Mouse (Mus musculus): Measurements from ENCODE around the gene Pla2r1.
A peak's percentile ranks its signal among the peaks of the same experiment; 100 is the strongest.

Gene Pla2r1

GRCm38 (mm10) chr2:60407387-60407786 is 145.7 kb downstream of the Pla2r1 start:
- Histone ChIP-seq H3K9me3 (ENCODE audit: low read length) (no peaks in the 10 kb centered on the region), H3K36me3 (ENCODE audit: insufficient read depth, low read length) (no peaks in the 10 kb centered on the region), H3K4me3 (replicated peaks; ENCODE audit: low read length) (no peak overlapping the region), H3K4me1 (replicated peaks; ENCODE audit: low read depth, low read length) (peaks cover 94% of the 10 kb centered on the region), H3K27me3 (ENCODE audit: insufficient read depth, low read length) (no peaks in the 10 kb centered on the region)
- TF ChIP-seq NANOG (IDR thresholded peaks at IDR 0.05; ENCODE audit: borderline replicate concordance, low read length) (no peak), CTCF (conservative IDR thresholded peaks at IDR 0.05; ENCODE audit: low read length) (no peak), POU5F1 (IDR thresholded peaks at IDR 0.05; ENCODE audit: borderline replicate concordance, low read length) (no peak)

GRCm38 (mm10) chr2:60405431-60405830 is 147.7 kb downstream of the Pla2r1 start:
- Histone ChIP-seq H3K4me1 (replicated peaks; ENCODE audit: low read depth, low read length) (peaks cover 75% of the 10 kb centered on the region), H3K27me3 (ENCODE audit: insufficient read depth, low read length) (no peaks in the 10 kb centered on the region), H3K4me3 (replicated peaks; ENCODE audit: low read length) (no peak overlapping the region), H3K36me3 (ENCODE audit: insufficient read depth, low read length) (no peaks in the 10 kb centered on the region), H3K9me3 (ENCODE audit: low read length) (no peaks in the 10 kb centered on the region)
- no peak for TF ChIP-seq NANOG (IDR thresholded peaks at IDR 0.05; ENCODE audit: borderline replicate concordance, low read length)
- TF ChIP-seq CTCF (conservative IDR thresholded peaks at IDR 0.05; ENCODE audit: low read length) = no peak
- TF ChIP-seq POU5F1 (IDR thresholded peaks at IDR 0.05; ENCODE audit: borderline replicate concordance, low read length) = no peak

DNA sequence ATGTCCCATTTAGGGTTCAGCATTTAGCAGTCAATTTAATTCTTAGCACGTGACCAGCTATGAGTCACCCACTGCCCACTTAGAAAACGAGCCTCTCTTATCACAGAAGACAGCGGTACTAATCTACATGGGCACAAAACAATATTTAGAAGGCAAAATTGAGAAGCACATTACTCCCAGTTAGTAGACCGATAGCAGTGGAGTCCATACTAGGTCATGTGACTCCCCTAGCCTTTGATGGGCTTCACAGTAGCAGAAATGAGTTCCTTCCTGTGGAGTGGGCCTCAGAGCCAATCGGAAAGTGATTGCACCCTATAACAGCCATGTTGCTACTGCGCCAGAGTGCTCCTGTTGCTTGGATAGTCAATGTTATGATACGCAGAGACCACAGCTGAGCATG is 148.3 kb downstream of the Pla2r1 start:
- H3K9me3 ChIP-seq (ENCODE audit: low read length) = no peaks in the 10 kb centered on the region
- H3K4me3 ChIP-seq (replicated peaks; ENCODE audit: low read length) = no peak overlapping the region
- no peaks in the 10 kb centered on the region for H3K36me3 ChIP-seq (ENCODE audit: insufficient read depth, low read length)
- H3K27me3 ChIP-seq (ENCODE audit: insufficient read depth, low read length) = no peaks in the 10 kb centered on the region
- peaks cover 68% of the 10 kb centered on the region for H3K4me1 ChIP-seq (replicated peaks; ENCODE audit: low read depth, low read length)
- TF ChIP-seq NANOG (IDR thresholded peaks at IDR 0.05; ENCODE audit: borderline replicate concordance, low read length) = no peak
- TF ChIP-seq CTCF (conservative IDR thresholded peaks at IDR 0.05; ENCODE audit: low read length) = no peak
- TF ChIP-seq POU5F1 (IDR thresholded peaks at IDR 0.05; ENCODE audit: borderline replicate concordance, low read length) = no peak

DNA sequence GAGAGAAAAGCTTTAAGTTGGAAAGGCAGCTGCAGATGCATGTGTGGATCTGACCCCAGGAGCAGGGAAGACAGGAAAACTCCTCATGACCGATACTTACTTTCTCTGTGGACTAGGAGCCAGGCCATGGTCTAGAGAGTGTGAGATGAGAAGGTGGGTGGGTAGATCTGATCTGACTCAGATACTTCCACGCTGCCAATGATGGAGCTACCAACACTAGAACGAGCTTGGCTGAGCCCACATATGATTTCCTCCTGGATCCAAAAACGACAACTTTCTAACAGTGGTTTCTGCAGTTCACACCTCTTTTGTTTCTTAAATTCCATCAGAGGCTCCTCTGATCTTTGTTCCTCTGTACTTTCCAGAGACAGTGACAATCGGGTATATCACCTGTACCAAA is 151.4 kb downstream of the Pla2r1 start:
- H3K4me1 ChIP-seq (replicated peaks; ENCODE audit: low read depth, low read length) = peaks cover 39% of the 10 kb centered on the region
- no peaks in the 10 kb centered on the region for H3K27me3 ChIP-seq (ENCODE audit: insufficient read depth, low read length)
- H3K9me3 ChIP-seq (ENCODE audit: low read length) = no peaks in the 10 kb centered on the region
- H3K4me3 ChIP-seq (replicated peaks; ENCODE audit: low read length) = no peak overlapping the region
- no peak for TF ChIP-seq NANOG (IDR thresholded peaks at IDR 0.05; ENCODE audit: borderline replicate concordance, low read length)
- no peak for TF ChIP-seq CTCF (conservative IDR thresholded peaks at IDR 0.05; ENCODE audit: low read length)
- no peak for TF ChIP-seq POU5F1 (IDR thresholded peaks at IDR 0.05; ENCODE audit: borderline replicate concordance, low read length)
- no peaks in the 10 kb centered on the region for H3K36me3 ChIP-seq (ENCODE audit: insufficient read depth, low read length)

DNA sequence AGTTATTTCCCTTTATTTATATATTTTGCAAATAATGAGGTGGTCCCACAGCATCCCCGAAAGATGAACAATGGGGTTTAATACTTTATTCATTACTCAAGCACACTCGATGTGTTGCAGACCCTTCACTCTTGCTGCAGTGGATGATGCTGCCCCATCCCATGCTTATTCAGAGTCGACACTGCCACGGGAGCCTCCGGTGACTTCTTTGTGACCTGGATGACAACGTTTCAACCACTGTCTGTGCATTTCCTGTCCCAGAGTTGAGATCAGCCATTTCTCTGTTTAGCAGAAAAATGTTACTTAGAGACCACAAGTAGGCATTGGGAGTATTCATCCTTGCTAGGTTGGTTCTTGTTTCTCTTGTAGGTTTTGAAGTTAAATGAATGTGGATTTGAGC is 159.3 kb downstream of the Pla2r1 start:
- no peak overlapping the region for H3K4me3 ChIP-seq (replicated peaks; ENCODE audit: low read length)
- peaks cover 15% of the 10 kb centered on the region for H3K4me1 ChIP-seq (replicated peaks; ENCODE audit: low read depth, low read length)
- H3K36me3 ChIP-seq (ENCODE audit: insufficient read depth, low read length) = no peaks in the 10 kb centered on the region
- no peaks in the 10 kb centered on the region for H3K9me3 ChIP-seq (ENCODE audit: low read length)
- TF ChIP-seq CTCF (conservative IDR thresholded peaks at IDR 0.05; ENCODE audit: low read length) (no peak), NANOG (IDR thresholded peaks at IDR 0.05; ENCODE audit: borderline replicate concordance, low read length) (no peak), POU5F1 (IDR thresholded peaks at IDR 0.05; ENCODE audit: borderline replicate concordance, low read length) (no peak)
- H3K27me3 ChIP-seq (ENCODE audit: insufficient read depth, low read length) = no peaks in the 10 kb centered on the region

GRCm38 (mm10) chr2:60392286-60392685 is 160.8 kb downstream of the Pla2r1 start:
- Histone ChIP-seq H3K27me3 (ENCODE audit: insufficient read depth, low read length) (no peaks in the 10 kb centered on the region), H3K36me3 (ENCODE audit: insufficient read depth, low read length) (no peaks in the 10 kb centered on the region), H3K4me3 (replicated peaks; ENCODE audit: low read length) (no peak overlapping the region), H3K4me1 (replicated peaks; ENCODE audit: low read depth, low read length) (peaks cover 15% of the 10 kb centered on the region), H3K9me3 (ENCODE audit: low read length) (no peaks in the 10 kb centered on the region)
- TF ChIP-seq POU5F1 (IDR thresholded peaks at IDR 0.05; ENCODE audit: borderline replicate concordance, low read length) (no peak), CTCF (conservative IDR thresholded peaks at IDR 0.05; ENCODE audit: low read length) (no peak), NANOG (IDR thresholded peaks at IDR 0.05; ENCODE audit: borderline replicate concordance, low read length) (no peak)

DNA sequence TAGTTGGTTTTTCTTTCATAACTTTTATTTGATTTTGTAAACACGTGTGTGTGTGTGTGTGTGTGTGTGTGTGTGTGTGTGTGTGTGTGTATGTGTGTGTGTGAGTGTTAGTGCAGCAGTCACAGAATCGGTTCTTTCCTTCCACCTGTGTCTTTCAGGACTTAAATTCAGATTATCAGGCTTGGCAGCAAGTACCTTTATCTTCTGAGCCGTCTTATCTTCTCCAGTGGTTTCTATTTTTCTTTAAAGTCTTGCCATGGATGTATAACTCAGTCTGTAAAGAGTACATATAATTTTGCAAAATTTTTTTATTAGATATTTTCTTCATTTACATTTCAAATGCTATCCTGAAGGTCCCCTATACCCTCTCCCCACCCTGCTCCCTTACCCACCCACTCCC is 165.7 kb downstream of the Pla2r1 start:
- no peak overlapping the region for H3K4me3 ChIP-seq (replicated peaks; ENCODE audit: low read length)
- TF ChIP-seq CTCF (conservative IDR thresholded peaks at IDR 0.05; ENCODE audit: low read length) (no peak), NANOG (IDR thresholded peaks at IDR 0.05; ENCODE audit: borderline replicate concordance, low read length) (no peak), POU5F1 (IDR thresholded peaks at IDR 0.05; ENCODE audit: borderline replicate concordance, low read length) (no peak)
- H3K9me3 ChIP-seq (ENCODE audit: low read length) = no peaks in the 10 kb centered on the region
- no peaks in the 10 kb centered on the region for H3K36me3 ChIP-seq (ENCODE audit: insufficient read depth, low read length)
- peaks cover 39% of the 10 kb centered on the region for H3K4me1 ChIP-seq (replicated peaks; ENCODE audit: low read depth, low read length)
- H3K27me3 ChIP-seq (ENCODE audit: insufficient read depth, low read length) = 0 out of 2 replicates have a peak, but pooled peaks cover 4% of the 10 kb centered on the region

DNA sequence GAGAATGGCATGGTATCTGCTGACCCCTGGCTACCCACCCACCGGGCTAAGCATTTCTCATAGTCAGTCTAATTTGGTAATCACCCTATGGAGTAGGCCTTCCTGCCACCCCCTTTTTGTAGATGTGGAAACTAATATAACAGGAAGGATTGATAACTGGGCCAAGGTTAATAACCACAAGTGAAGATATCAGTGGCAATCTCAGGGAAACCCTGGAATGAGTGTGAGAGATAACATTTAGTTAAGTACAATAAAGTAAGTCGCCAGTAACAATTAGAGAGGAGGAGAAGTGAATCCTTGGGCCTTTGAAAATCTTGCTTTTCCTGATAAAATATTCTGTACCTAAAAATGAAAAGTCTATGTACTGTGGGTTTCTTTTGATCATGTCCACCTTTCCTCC is 166.3 kb downstream of the Pla2r1 start:
- 0 out of 2 replicates have a peak, but pooled peaks cover 5% of the 10 kb centered on the region for H3K27me3 ChIP-seq (ENCODE audit: insufficient read depth, low read length)
- TF ChIP-seq NANOG (IDR thresholded peaks at IDR 0.05; ENCODE audit: borderline replicate concordance, low read length) = no peak
- TF ChIP-seq CTCF (conservative IDR thresholded peaks at IDR 0.05; ENCODE audit: low read length) = no peak
- no peak for TF ChIP-seq POU5F1 (IDR thresholded peaks at IDR 0.05; ENCODE audit: borderline replicate concordance, low read length)
- no peaks in the 10 kb centered on the region for H3K9me3 ChIP-seq (ENCODE audit: low read length)
- H3K4me1 ChIP-seq (replicated peaks; ENCODE audit: low read depth, low read length) = peaks cover 44% of the 10 kb centered on the region
- no peak overlapping the region for H3K4me3 ChIP-seq (replicated peaks; ENCODE audit: low read length)
- H3K36me3 ChIP-seq (ENCODE audit: insufficient read depth, low read length) = no peaks in the 10 kb centered on the region

- Histone ChIP-seq H3K9me3 (ENCODE audit: low read length) (no peaks in the 10 kb centered on the region), H3K27me3 (ENCODE audit: insufficient read depth, low read length) (0 out of 2 replicates have a peak, but pooled peaks cover 9% of the 10 kb centered on the region), H3K4me3 (replicated peaks; ENCODE audit: low read length) (peak overlapping the region; percentile 27), H3K36me3 (ENCODE audit: insufficient read depth, low read length) (peaks cover 9% of the 10 kb centered on the region), H3K4me1 (replicated peaks; ENCODE audit: low read depth, low read length) (peaks cover 42% of the 10 kb centered on the region)
- TF ChIP-seq NANOG (IDR thresholded peaks at IDR 0.05; ENCODE audit: borderline replicate concordance, low read length) = no peak
- TF ChIP-seq POU5F1 (IDR thresholded peaks at IDR 0.05; ENCODE audit: borderline replicate concordance, low read length) = no peak
- no peak for TF ChIP-seq CTCF (conservative IDR thresholded peaks at IDR 0.05; ENCODE audit: low read length)
These were observed 168.4 kb downstream of the Pla2r1 start for GRCm38 (mm10) chr2:60384763-60385085.
